Mouse (Mus musculus): ENCODE data around the gene Tex44. TPM values are rescaled to one million over a fixed set of nuclear protein-coding genes. Genes with fewer than 3 reads are reported as not detected.

Gene Tex44
- polyA plus RNA-seq (2015; fragmentation: Nextera tagmentation; extraction: Ambion mirVana), result not detected in 2 replicates

GRCm38 (mm10) chr1:86426128-86426527 lies at the start of gene Tex44, which contains the start of gene Nmur1:
Gene Tex44, plus strand, starts transcription at chr1:86426329.
Gene Nmur1, minus strand, starts transcription at chr1:86426228.
- H3K4me3 ChIP-seq (ENCODE audit: low read depth, low read length), result no peak within 1 kb of the TSS
- no peak within 1 kb of the TSS for H3K4me2 ChIP-seq (ENCODE audit: low read depth, low read length)
- no peak within 1 kb of the TSS for H3K9ac ChIP-seq (replicated peaks)
- TF ChIP-seq CTCF (IDR thresholded peaks at IDR 0.05; ENCODE audit: low read depth), result no peak
- TF ChIP-seq EP300 (IDR thresholded peaks at IDR 0.05; ENCODE audit: low read depth), result no peak
- H3K27me3 ChIP-seq (ENCODE audit: insufficient read depth, low read length), result no peaks in the 10 kb centered on the region
- no peaks in the 10 kb centered on the region for H3K4me1 ChIP-seq (ENCODE audit: insufficient read depth)
- H3K36me3 ChIP-seq (replicated peaks; ENCODE audit: insufficient read depth, low read length), result no peaks in the 10 kb centered on the region
- ATAC-seq, result no peak
- H3K9me3 ChIP-seq (ENCODE audit: low read length), result no peaks in the 10 kb centered on the region
- 83% methylated on average over 8 of the region's 8 CpGs for WGBS (ENCODE audit: insufficient replicate concordance)
- H3K27ac ChIP-seq (ENCODE audit: low read depth), result peak within 1 kb of the TSS; percentile 50; the same call in 1 of the 2 replicates
- DNase-seq, result no peak

DNA sequence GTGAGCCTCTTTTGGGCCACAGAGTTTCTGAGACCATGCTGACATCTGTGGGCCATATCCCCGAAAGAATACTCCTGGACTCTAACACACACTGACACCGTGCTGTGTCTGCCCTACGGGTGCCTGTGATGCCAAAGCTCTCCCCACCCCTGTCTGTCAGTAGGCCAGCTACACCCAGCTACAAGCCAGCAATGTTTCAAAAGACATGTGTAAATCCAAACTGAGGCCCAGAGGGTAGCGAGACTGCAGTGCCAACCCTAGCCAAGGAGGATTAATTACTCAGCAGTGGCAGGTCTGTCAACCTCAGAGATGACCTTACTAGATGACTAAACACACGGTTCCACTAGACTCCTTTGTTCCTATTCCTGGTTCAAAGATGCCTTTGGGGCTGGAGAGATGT lies 49.8 kb upstream of the Tex44 start:
- Histone ChIP-seq H3K27ac (ENCODE audit: low read depth) (no peak overlapping the region), H3K4me3 (ENCODE audit: low read depth, low read length) (no peak overlapping the region), H3K36me3 (replicated peaks; ENCODE audit: insufficient read depth, low read length) (no peaks in the 10 kb centered on the region), H3K27me3 (ENCODE audit: insufficient read depth, low read length) (no peaks in the 10 kb centered on the region), H3K4me1 (ENCODE audit: insufficient read depth) (peaks cover 5% of the 10 kb centered on the region; the same call in 1 of the 2 replicates), H3K9me3 (ENCODE audit: low read length) (no peaks in the 10 kb centered on the region), H3K9ac (replicated peaks) (no peak overlapping the region), H3K4me2 (ENCODE audit: low read depth, low read length) (no peak overlapping the region)
- no peak for DNase-seq
- 72% methylated on average over 5 of the region's 5 CpGs for WGBS (ENCODE audit: insufficient replicate concordance)
- no peak for ATAC-seq
- no peak for TF ChIP-seq EP300 (IDR thresholded peaks at IDR 0.05; ENCODE audit: low read depth)
- TF ChIP-seq CTCF (IDR thresholded peaks at IDR 0.05; ENCODE audit: low read depth), result no peak

DNA sequence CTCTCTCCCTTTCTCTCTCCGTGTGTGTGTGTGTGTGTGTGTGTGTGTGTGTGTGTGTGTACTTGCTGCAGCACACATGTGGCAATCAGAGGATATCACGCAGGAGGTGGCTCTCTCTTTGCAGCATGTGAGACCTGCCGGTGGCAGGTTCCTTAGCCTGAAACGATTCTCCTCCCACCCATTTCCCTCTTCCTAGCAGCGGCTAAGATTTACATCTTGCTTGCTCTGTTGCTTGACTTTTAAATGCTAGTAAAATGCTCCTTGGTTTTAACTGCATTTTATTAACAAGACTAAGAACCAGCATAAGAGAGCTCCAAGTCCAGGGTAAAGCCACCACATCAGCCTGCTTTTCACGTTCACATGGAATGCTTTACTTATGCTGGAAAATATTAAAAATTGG lies 47.5 kb upstream of the Tex44 start:
- TF ChIP-seq CTCF (IDR thresholded peaks at IDR 0.05; ENCODE audit: low read depth) (no peak), EP300 (IDR thresholded peaks at IDR 0.05; ENCODE audit: low read depth) (no peak)
- ATAC-seq, result no peak
- Histone ChIP-seq H3K4me2 (ENCODE audit: low read depth, low read length) (no peak overlapping the region), H3K9me3 (ENCODE audit: low read length) (no peaks in the 10 kb centered on the region), H3K9ac (replicated peaks) (no peak overlapping the region), H3K4me1 (ENCODE audit: insufficient read depth) (peaks cover 5% of the 10 kb centered on the region; the same call in 1 of the 2 replicates), H3K4me3 (ENCODE audit: low read depth, low read length) (no peak overlapping the region), H3K27ac (ENCODE audit: low read depth) (no peak overlapping the region), H3K27me3 (ENCODE audit: insufficient read depth, low read length) (no peaks in the 10 kb centered on the region), H3K36me3 (replicated peaks; ENCODE audit: insufficient read depth, low read length) (no peaks in the 10 kb centered on the region)
- DNase-seq, result no peak
- 27% methylated on average over 6 of the region's 6 CpGs for WGBS (ENCODE audit: insufficient replicate concordance)

GRCm38 (mm10) chr1:86379161-86379569 lies 47.0 kb upstream of the Tex44 start:
- 44% methylated on average over 9 of the region's 9 CpGs for WGBS (ENCODE audit: insufficient replicate concordance)
- TF ChIP-seq CTCF (IDR thresholded peaks at IDR 0.05; ENCODE audit: low read depth) (no peak), EP300 (IDR thresholded peaks at IDR 0.05; ENCODE audit: low read depth) (no peak)
- DNase-seq, result no peak
- Histone ChIP-seq H3K9me3 (ENCODE audit: low read length) (no peaks in the 10 kb centered on the region), H3K9ac (replicated peaks) (no peak overlapping the region), H3K36me3 (replicated peaks; ENCODE audit: insufficient read depth, low read length) (no peaks in the 10 kb centered on the region), H3K27me3 (ENCODE audit: insufficient read depth, low read length) (no peaks in the 10 kb centered on the region), H3K4me3 (ENCODE audit: low read depth, low read length) (no peak overlapping the region), H3K4me2 (ENCODE audit: low read depth, low read length) (no peak overlapping the region), H3K4me1 (ENCODE audit: insufficient read depth) (peaks cover 5% of the 10 kb centered on the region; the same call in 1 of the 2 replicates), H3K27ac (ENCODE audit: low read depth) (no peak overlapping the region)
- no peak for ATAC-seq

DNA sequence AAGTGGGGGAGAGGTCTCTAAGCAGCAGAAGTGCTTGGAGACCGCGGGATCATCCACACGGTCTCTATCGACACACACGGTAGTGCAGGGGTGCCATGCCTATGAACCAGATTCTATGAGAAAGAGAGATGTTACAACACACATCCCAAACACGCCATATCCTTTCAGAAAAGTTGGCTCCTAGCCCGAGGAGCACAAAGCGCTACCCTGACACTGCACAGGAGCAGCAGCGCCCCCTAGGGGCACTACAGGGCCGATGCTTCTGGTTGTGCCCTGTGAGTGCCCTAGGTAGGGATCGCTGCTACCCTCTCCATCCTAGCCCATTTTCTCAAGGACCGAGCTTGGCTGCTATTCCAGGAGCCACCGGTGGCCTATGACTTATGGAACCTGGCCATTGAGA lies 45.1 kb upstream of the Tex44 start:
- DNase-seq (peak; percentile 87), ATAC-seq (peak; percentile 91)
- peak; percentile 95 for TF ChIP-seq CTCF (IDR thresholded peaks at IDR 0.05; ENCODE audit: low read depth)
- no peak for TF ChIP-seq EP300 (IDR thresholded peaks at IDR 0.05; ENCODE audit: low read depth)
- Histone ChIP-seq H3K4me2 (ENCODE audit: low read depth, low read length) (peak overlapping the region; percentile 67), H3K27me3 (ENCODE audit: insufficient read depth, low read length) (no peaks in the 10 kb centered on the region), H3K4me1 (ENCODE audit: insufficient read depth) (peaks cover 5% of the 10 kb centered on the region; the same call in 1 of the 2 replicates), H3K9me3 (ENCODE audit: low read length) (no peaks in the 10 kb centered on the region), H3K4me3 (ENCODE audit: low read depth, low read length) (peak overlapping the region; percentile 17), H3K36me3 (replicated peaks; ENCODE audit: insufficient read depth, low read length) (no peaks in the 10 kb centered on the region), H3K27ac (ENCODE audit: low read depth) (no peak overlapping the region), H3K9ac (replicated peaks) (0 out of 2 replicates have a peak overlapping the region, but pooled peaks have one; percentile 23)
- WGBS (ENCODE audit: insufficient replicate concordance), result 21% methylated on average over 13 of the region's 13 CpGs

DNA sequence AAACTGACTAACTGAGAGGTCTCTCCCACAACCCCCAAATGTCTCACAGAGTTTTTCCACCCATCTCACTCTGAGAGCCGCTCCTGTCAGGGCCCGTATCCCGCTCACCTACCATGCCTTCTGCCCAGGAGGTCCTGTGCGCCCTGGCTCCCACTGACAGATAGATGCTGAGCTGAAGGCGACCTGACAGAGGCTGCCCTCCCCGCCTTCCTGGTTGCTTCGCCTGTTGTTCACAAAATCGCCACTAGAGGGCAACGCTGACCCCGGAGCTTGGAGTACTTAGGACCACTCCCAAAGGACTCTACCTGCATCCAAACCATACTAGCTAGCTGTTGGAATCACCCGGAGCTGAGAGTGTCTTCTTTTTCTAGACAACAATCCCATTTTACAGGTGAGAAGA lies 36.9 kb upstream of the Tex44 start:
- DNase-seq (peak; percentile 80), ATAC-seq (no peak)
- Histone ChIP-seq H3K9ac (replicated peaks) (no peak overlapping the region), H3K4me1 (ENCODE audit: insufficient read depth) (no peaks in the 10 kb centered on the region), H3K4me3 (ENCODE audit: low read depth, low read length) (no peak overlapping the region), H3K36me3 (replicated peaks; ENCODE audit: insufficient read depth, low read length) (no peaks in the 10 kb centered on the region), H3K4me2 (ENCODE audit: low read depth, low read length) (no peak overlapping the region), H3K27me3 (ENCODE audit: insufficient read depth, low read length) (no peaks in the 10 kb centered on the region), H3K27ac (ENCODE audit: low read depth) (no peak overlapping the region), H3K9me3 (ENCODE audit: low read length) (no peaks in the 10 kb centered on the region)
- TF ChIP-seq EP300 (IDR thresholded peaks at IDR 0.05; ENCODE audit: low read depth) (no peak), CTCF (IDR thresholded peaks at IDR 0.05; ENCODE audit: low read depth) (peak; percentile 93)
- 1% methylated on average over 11 of the region's 11 CpGs for WGBS (ENCODE audit: insufficient replicate concordance)
